Mouse (Mus musculus): ENCODE data around the gene Efcab7. TPM values are rescaled to one million over a fixed set of nuclear protein-coding genes. Genes with fewer than 3 reads are reported as not detected.

Efcab7 gene
- polyA plus RNA-seq, 1 experiment, result 4.0 TPM

- no peak for DNase-seq
- H3K4me1 ChIP-seq (ENCODE audit: control insufficient read depth, insufficient read depth, low read length), result no peaks in the 10 kb centered on the region
- 26% methylated on average over 6 of the region's 6 CpGs for WGBS
- H3K4me3 ChIP-seq (replicated peaks; ENCODE audit: extremely low read depth, low read depth, low read length), result no peak overlapping the region
- no peak for TF ChIP-seq POLR2A (IDR thresholded peaks at IDR 0.05; ENCODE audit: borderline replicate concordance, extremely low read depth, low read depth, low read length)
- no peak for TF ChIP-seq CTCF (IDR thresholded peaks at IDR 0.05; ENCODE audit: insufficient read depth, low read length)
Measured at GRCm38 (mm10) chr4:99928521-99928920, 99.5 kb downstream of the Efcab7 start.

GRCm38 (mm10) chr4:99929149-99929612 is 100.2 kb downstream of the Efcab7 start, which contains the start of gene Pgm1:
Gene Pgm1 (plus strand): TSS chr4:99929414.
- peak; percentile 53; the same call in 1 of the 2 replicates for TF ChIP-seq POLR2A (IDR thresholded peaks at IDR 0.05; ENCODE audit: borderline replicate concordance, extremely low read depth, low read depth, low read length)
- no peak for TF ChIP-seq CTCF (IDR thresholded peaks at IDR 0.05; ENCODE audit: insufficient read depth, low read length)
- peak; percentile 87 for DNase-seq
- peak within 1 kb of the TSS; percentile 97 for H3K4me3 ChIP-seq (replicated peaks; ENCODE audit: extremely low read depth, low read depth, low read length)
- 3% methylated on average over 23 of the region's 23 CpGs for WGBS
- H3K4me1 ChIP-seq (ENCODE audit: control insufficient read depth, insufficient read depth, low read length), result no peaks in the 10 kb centered on the region

GRCm38 (mm10) chr4:99929613-99930517 is 100.9 kb downstream of the Efcab7 start, which contains the start of gene Itgb3bp:
Gene Itgb3bp (minus strand): TSS chr4:99929813.
- Histone ChIP-seq H3K4me1 (ENCODE audit: control insufficient read depth, insufficient read depth, low read length) (no peaks in the 10 kb centered on the region), H3K4me3 (replicated peaks; ENCODE audit: extremely low read depth, low read depth, low read length) (peak within 1 kb of the TSS; percentile 97)
- WGBS, result 2% methylated on average over 57 of the region's 57 CpGs
- DNase-seq, result peak; percentile 64
- TF ChIP-seq POLR2A (IDR thresholded peaks at IDR 0.05; ENCODE audit: borderline replicate concordance, extremely low read depth, low read depth, low read length) (no peak; the same call in 1 of the 2 replicates), CTCF (IDR thresholded peaks at IDR 0.05; ENCODE audit: insufficient read depth, low read length) (no peak)

- WGBS, result 52% methylated on average over 10 of the region's 10 CpGs
- no peak for TF ChIP-seq CTCF (IDR thresholded peaks at IDR 0.05; ENCODE audit: insufficient read depth, low read length)
- no peak for TF ChIP-seq POLR2A (IDR thresholded peaks at IDR 0.05; ENCODE audit: borderline replicate concordance, extremely low read depth, low read depth, low read length)
- peak overlapping the region; percentile 1 for H3K4me3 ChIP-seq (replicated peaks; ENCODE audit: extremely low read depth, low read depth, low read length)
Measured at GRCm38 (mm10) chr4:99930518-99931239, 101.7 kb downstream of the Efcab7 start.

GRCm38 (mm10) chr4:99931240-99931580 is 102.2 kb downstream of the Efcab7 start:
- TF ChIP-seq CTCF (IDR thresholded peaks at IDR 0.05; ENCODE audit: insufficient read depth, low read length) (no peak), POLR2A (IDR thresholded peaks at IDR 0.05; ENCODE audit: borderline replicate concordance, extremely low read depth, low read depth, low read length) (no peak)
- 74% methylated on average over 11 of the region's 11 CpGs for WGBS
- no peaks in the 10 kb centered on the region for H3K4me1 ChIP-seq (ENCODE audit: control insufficient read depth, insufficient read depth, low read length)

More at GRCm38 (mm10) chr4:99930518-99931239, 101.7 kb downstream of the Efcab7 start:
- no peaks in the 10 kb centered on the region for H3K4me1 ChIP-seq (ENCODE audit: control insufficient read depth, insufficient read depth, low read length)
- peak; percentile 25 for DNase-seq

GRCm38 (mm10) chr4:99931807-99932206 is 102.8 kb downstream of the Efcab7 start:
- no peak for DNase-seq
- WGBS, result 75% methylated on average over 4 of the region's 4 CpGs
- Histone ChIP-seq H3K4me1 (ENCODE audit: control insufficient read depth, insufficient read depth, low read length) (no peaks in the 10 kb centered on the region), H3K4me3 (replicated peaks; ENCODE audit: extremely low read depth, low read depth, low read length) (no peak overlapping the region)
- no peak for TF ChIP-seq POLR2A (IDR thresholded peaks at IDR 0.05; ENCODE audit: borderline replicate concordance, extremely low read depth, low read depth, low read length)
- TF ChIP-seq CTCF (IDR thresholded peaks at IDR 0.05; ENCODE audit: insufficient read depth, low read length), result no peak

More at GRCm38 (mm10) chr4:99931240-99931580, 102.2 kb downstream of the Efcab7 start:
- H3K4me3 ChIP-seq (replicated peaks; ENCODE audit: extremely low read depth, low read depth, low read length), result no peak overlapping the region
- DNase-seq, result no peak

- WGBS, result 75% methylated on average over 7 of the region's 7 CpGs
- TF ChIP-seq POLR2A (IDR thresholded peaks at IDR 0.05; ENCODE audit: borderline replicate concordance, extremely low read depth, low read depth, low read length) (no peak), CTCF (IDR thresholded peaks at IDR 0.05; ENCODE audit: insufficient read depth, low read length) (no peak)
- no peaks in the 10 kb centered on the region for H3K4me1 ChIP-seq (ENCODE audit: control insufficient read depth, insufficient read depth, low read length)
- DNase-seq, result no peak
- no peak overlapping the region for H3K4me3 ChIP-seq (replicated peaks; ENCODE audit: extremely low read depth, low read depth, low read length)
Measured at GRCm38 (mm10) chr4:99934859-99935258, 105.9 kb downstream of the Efcab7 start.

GRCm38 (mm10) chr4:99936278-99936677 is 107.3 kb downstream of the Efcab7 start:
- H3K4me3 ChIP-seq (replicated peaks; ENCODE audit: extremely low read depth, low read depth, low read length), result no peak overlapping the region
- TF ChIP-seq POLR2A (IDR thresholded peaks at IDR 0.05; ENCODE audit: borderline replicate concordance, extremely low read depth, low read depth, low read length) (no peak), CTCF (IDR thresholded peaks at IDR 0.05; ENCODE audit: insufficient read depth, low read length) (no peak)
- WGBS, result 82% methylated on average over 5 of the region's 5 CpGs
- peaks cover 4% of the 10 kb centered on the region; the same call in 1 of the 2 replicates for H3K4me1 ChIP-seq (ENCODE audit: control insufficient read depth, insufficient read depth, low read length)
- no peak for DNase-seq

Measured in lung, adult 2 months (tissue).